Mouse (Mus musculus) lung, postnatal 36 days (tissue): ENCODE data around the gene Sik3.
"Not testable (repeated sequence)": the region's sequence is repeated elsewhere in the genome, so short reads cannot be mapped to it uniquely, and the experiment has no call there.

Source experiments
- DNase-seq: peaks from one replicate; pipeline ENCODE4 v3.0.0; 2022; ENCODE audit warnings: mixed read lengths

Gene Sik3

DNA sequence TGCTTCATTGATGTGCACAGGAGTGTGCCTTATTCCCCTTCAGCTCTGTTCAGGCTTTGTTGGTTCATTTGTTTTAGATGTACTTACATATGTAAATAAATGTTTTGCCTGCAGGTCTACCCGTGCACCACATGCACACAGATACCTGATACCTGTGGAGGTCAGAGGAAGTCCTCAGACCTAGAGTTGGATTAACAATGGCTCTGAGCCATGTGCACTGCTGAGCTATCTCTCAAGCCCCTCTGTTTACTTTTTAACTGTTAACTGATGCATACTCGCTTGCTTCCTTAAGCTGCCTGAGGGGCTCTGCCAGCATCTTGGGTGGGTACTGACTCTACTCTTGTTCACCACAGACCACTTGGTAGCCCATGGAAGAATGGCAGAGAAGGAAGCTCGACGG is 142.4 kb downstream of the Sik3 start:
- DNase-seq, result no peak

DNA sequence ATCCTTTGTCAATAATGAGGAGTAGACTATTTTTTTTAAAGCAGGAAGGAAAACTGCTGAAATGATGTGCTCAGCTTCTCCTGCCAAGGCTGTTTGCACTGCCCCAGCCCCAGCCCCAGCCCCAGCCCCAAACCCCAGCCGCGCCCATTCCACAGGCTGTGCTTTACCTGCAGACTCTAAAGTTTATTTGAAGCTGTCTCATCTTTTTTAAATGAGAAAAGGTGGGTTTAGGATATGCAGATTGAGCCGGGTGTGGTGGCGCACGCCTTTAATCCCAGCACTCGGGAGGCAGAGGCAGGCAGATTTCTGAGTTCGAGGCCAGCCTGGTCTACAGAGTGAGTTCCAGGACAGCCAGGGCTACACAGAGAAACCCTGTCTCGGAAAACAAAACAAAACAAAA is 143.2 kb downstream of the Sik3 start:
- DNase-seq, result not testable (repeated sequence)

- DNase-seq, result no peak
Measured at GRCm38 (mm10) chr9:46156711-46157110, 144.1 kb downstream of the Sik3 start.

- peak; percentile 75 for DNase-seq
Measured at GRCm38 (mm10) chr9:46158273-46158813, 145.7 kb downstream of the Sik3 start.

DNA sequence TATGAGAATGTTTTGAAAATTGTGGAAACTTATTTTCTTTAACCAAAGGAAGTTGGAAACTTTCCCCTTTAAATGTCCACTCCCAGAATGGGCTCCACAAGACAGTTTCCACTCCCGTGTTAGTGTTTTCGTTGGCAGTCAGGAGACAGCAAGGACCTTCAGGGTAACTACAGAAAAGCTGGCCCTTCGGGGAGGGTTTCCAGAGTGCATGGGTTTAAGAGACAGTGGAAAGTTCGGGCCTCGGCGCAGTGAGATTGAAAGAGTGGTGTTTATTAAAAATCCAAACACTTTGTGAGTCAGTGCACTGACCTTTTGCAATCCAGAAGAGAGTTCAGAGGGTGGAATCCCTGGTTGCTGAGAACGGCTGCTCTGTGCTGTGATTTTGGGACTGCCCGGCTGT is 150.8 kb downstream of the Sik3 start:
- DNase-seq, result peak; percentile 47

DNA sequence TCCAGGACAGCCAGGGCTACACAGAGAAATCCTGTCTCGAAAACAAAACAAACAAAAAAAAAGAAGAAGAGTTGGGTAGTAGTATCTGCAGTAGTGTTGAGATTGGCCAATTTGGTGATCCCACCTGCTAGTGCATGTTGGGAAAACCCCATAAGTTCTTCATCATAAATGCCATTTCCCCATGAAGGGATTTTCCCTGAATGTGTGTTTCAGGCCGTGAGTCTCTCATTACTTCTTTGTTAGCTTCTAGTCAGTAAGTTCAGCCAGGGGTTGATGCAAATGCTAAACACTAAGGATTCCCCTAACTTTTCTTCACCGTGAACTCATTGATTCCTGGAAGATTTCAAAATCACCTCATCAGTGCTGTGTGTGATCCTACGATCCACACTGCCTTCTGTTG is 156.2 kb downstream of the Sik3 start:
- no peak for DNase-seq

DNA sequence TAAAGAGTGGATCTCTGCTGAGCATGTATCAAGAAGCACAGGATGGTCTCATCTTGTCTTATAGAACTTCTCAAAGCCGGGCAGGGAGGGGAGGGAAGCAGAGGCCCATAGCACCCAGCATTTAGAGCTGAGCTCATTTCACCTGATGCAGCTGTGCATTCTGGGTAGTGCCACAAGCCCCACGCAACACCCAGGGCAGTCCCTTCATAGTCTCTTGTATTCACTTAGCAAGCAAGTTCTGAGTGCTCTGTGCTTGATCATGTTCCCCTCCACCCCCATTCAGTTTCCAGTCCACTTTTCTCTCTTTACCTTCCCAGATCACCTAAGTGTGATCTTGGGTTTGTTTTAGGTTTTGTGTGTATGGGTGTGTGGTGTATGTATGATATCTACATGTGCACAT is 159.6 kb downstream of the Sik3 start:
- DNase-seq, result no peak

- no peak for DNase-seq
Measured at GRCm38 (mm10) chr9:46172953-46173352, 160.3 kb downstream of the Sik3 start.

GRCm38 (mm10) chr9:46173919-46174318 is 161.3 kb downstream of the Sik3 start:
- DNase-seq, result no peak

GRCm38 (mm10) chr9:46174770-46175294 is 162.2 kb downstream of the Sik3 start:
- DNase-seq, result no peak

DNA sequence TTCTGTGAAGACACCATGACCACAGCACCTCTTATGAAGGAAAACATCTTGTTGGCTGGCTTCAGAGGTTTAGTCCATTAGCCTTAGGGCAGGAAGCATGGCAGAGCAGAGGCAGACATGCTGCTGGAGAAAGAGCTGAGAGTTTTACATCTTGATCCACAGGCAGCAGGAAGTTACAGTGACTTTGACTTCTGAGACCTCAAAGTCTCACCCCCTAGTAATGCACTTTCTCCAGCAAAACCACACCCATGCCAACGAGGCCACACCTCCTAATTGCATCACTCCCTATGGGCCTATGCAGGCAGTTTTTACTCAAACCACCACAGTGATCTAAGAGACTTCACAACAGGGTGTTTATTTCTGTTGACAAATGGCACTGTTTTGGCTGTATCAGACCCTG is 162.7 kb downstream of the Sik3 start:
- peak; percentile 77 for DNase-seq

GRCm38 (mm10) chr9:46175938-46176375 is 163.3 kb downstream of the Sik3 start:
- DNase-seq, result peak; percentile 59

DNA sequence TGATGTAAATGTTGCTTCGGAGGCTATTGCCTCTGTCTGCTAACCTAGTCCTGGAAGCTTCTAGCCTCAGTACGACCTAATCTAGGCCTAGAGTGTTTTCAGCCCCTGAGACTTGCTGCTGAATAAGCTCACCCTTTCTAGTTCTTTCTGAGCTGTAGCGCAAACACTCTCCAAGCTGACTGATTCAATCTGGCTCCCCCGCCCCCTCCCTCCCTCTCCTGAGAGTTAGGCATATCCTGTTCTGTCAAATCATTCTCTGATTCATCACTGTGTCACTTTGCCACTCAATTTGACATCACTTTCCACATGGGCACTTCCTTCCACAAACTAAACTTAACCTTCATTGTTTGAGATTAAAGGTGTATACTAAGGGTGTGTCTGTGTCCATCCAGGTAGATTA is 164.0 kb downstream of the Sik3 start:
- DNase-seq, result no peak

DNA sequence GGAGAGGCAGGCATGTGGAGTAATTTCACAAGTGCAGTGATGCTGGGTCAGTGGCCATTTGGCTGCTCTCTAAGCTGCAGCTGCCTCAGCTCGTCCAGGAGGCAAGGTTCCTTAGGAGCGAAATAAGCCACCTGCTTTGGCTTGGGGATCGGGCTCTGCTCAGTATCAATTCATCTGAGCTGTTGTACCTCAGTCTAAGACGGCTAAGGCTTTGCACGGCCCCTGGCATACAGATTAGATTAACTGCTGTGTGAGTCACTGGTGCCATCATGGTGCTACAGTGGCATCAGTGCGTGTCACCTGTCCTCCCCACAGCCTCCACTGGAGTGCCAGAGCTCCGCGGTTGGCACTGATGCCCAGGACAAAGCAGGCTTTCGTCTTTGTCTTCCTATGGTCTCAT is 166.0 kb downstream of the Sik3 start:
- no peak for DNase-seq

- no peak for DNase-seq
Measured at GRCm38 (mm10) chr9:46181297-46181696, 168.7 kb downstream of the Sik3 start.

DNA sequence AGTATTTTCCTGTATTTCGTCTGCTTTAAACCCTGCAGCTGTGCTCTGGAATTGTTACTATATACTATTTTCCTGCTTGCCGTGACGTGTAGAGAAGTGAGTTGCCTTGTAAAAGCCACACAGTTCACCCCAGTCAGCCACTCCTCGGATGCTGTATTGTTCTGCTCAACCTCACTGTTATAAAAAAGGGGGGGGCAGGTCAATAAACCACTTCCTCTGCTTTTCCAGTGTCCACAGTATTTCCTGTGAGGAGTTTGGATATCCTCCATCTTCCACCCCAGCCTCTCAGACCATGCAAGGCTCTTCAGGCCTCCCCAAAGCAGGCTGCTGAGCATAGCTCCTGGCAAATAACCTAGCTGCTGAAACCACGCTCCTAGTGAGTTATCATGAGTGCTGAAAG is 171.9 kb downstream of the Sik3 start:
- peak; percentile 34 for DNase-seq

DNA sequence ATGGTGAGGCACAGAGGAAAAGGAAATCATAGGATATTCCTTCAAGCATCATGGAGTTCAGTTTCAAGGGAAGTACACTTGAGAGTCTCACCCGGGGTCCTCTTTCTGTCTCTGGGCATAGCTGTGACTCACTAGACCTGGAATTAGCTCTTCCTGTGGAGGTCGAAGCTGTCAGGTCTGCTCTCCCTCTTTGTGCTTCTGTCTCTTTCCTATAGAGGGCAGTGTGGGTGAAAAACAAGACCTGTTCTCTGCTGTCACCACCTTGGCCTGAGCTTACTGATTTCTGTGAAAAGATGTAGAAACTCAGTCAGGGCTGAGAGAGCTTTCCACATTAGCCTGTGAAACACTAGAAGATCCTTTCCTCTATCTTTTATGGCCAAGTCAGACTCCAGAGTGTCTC is 172.6 kb downstream of the Sik3 start:
- DNase-seq, result peak; percentile 73

DNA sequence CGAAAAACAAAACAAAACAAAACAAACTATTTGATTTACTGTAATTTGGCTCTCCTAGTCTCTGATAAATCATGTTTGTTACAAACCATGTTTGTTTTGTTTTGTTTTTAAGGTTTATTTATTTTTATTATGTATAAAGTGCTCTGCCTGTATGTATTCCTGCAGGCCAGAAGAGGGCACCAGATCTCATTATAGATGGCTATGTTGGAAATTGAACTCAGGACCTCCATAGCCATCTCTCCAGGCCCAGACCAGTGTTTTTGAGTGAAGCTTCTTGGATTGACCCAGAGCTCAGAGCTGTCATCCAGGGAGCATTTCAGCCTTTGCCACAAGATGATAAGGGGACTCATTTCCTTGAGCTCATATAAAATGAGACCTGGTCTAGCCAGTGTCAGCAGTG is 173.8 kb downstream of the Sik3 start:
- no peak for DNase-seq

- no peak for DNase-seq
Measured at GRCm38 (mm10) chr9:46188370-46188769, 175.8 kb downstream of the Sik3 start.

DNA sequence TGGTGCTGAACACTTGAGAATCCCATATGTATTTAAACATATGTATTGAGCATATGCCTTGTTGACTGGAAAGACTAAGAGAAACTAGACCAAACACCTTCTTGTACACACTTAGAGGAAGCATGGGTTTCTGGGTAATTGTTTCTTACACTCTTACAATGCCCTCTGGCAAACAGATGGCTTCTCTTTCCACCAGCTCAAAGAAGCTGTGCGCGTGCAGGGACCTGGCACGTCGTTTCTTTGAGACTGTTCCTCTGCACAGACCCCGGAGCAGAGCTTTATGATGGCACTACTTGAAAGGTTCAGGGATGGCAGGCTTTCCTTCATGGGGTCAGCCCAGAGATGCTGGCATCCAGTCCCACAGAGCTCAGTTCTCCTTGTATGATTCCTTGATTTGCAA is 176.3 kb downstream of the Sik3 start:
- DNase-seq, result no peak

- no peak for DNase-seq
Measured at GRCm38 (mm10) chr9:46189381-46189780, 176.8 kb downstream of the Sik3 start.

GRCm38 (mm10) chr9:46191234-46191633 is 178.6 kb downstream of the Sik3 start:
- DNase-seq, result no peak

DNA sequence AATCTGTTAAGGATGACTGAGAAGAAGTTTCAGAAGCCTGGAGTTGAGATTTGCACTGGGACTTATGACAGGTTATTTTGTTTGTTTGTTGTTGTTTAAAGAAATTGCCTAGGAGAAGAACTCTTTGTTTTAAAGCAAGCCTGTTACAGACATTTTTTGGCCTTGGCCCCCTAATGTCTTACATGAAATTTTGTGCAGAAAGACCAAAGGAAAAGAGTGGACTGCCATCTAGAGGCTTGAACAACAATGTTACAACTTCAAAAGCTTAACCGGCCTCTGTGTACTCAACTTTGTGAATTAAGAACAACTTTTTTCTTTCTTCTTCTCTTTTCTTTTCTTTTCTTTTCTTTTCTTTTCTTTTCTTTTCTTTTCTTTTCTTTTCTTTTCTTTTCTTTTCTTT is 179.0 kb downstream of the Sik3 start:
- DNase-seq, result peak; percentile 60

- no peak for DNase-seq
Measured at GRCm38 (mm10) chr9:46192642-46193041, 180.0 kb downstream of the Sik3 start.

DNA sequence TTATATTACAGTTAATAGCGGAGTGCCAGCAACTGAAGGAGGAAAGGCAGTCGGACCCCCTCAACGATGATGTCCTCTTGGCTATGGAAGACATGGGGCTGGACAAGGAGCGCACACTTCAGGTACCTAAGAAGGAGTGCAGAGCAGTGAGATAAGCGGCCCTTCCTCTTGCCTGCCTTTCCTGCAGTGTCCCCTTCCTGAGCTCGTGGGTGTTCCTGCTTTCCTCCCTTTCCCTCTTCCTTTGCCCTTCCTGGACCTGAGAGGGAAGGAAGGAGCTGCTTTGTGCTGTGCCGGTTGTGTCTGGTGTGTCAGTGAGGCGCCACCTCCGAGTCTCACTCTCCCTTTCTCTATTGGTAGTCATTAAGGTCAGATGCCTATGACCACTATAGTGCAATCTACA is 182.2 kb downstream of the Sik3 start:
- DNase-seq, result no peak
